Mouse (Mus musculus) stomach, postnatal 0 days (tissue): Measurements from ENCODE around the gene Mtmr6. TPM values are rescaled to one million over a fixed set of nuclear protein-coding genes. Genes with fewer than 3 reads are reported as not detected.

ENCODE experiments used
- ATAC-seq: fragments of 200-750 bp; cut with Nextera tagmentation; 2 replicates; pipeline ENCODE4 v1.8.0; 2017; ENCODE audit not compliant: low FRiP score, low TSS enrichment
- DNase-seq: peaks from one replicate; pipeline ENCODE4 v3.0.0-alpha.2; 2016; ENCODE audit warnings: low spot score
- H3K27ac ChIP-seq: fragments of 300-500 bp; sonication (generic); replicated peaks from 2 replicates; pipeline ENCODE4 v1.5.1; 2014; ENCODE audit warnings: mild to moderate bottlenecking, control low read depth
- H3K27me3 ChIP-seq: fragments of 300-500 bp; sonication (generic); 2 replicates; pipeline ENCODE4 v1.6.1; 2014; ENCODE audit warnings: low read length; ENCODE audit not compliant: control insufficient read depth, insufficient read depth
- H3K36me3 ChIP-seq: fragments of 300-500 bp; sonication (generic); 2 replicates; pipeline ENCODE4 v1.6.1; 2014; ENCODE audit warnings: low read length, mixed read lengths; ENCODE audit not compliant: control insufficient read depth, insufficient read depth
- H3K4me1 ChIP-seq: fragments of 300-500 bp; sonication (generic); replicated peaks from 2 replicates; pipeline ENCODE4 v1.6.1; 2014; ENCODE audit warnings: antibody characterized with exemption; ENCODE audit not compliant: control insufficient read depth, insufficient read depth
- H3K4me2 ChIP-seq: fragments of 300-500 bp; sonication (generic); replicated peaks from 2 replicates; pipeline ENCODE4 v1.6.1; 2014; ENCODE audit warnings: low read depth, mild to moderate bottlenecking, control low read depth, moderate library complexity
- H3K4me3 ChIP-seq: fragments of 300-500 bp; sonication (generic); 2 replicates; pipeline ENCODE4 v1.5.1; 2014; ENCODE audit warnings: low read depth, low read length, control low read depth
- H3K9ac ChIP-seq: fragments of 300-500 bp; sonication (generic); 2 replicates; pipeline ENCODE4 v1.6.1; 2014; ENCODE audit warnings: mild to moderate bottlenecking, low read length, control low read depth, mixed read lengths
- H3K9me3 ChIP-seq: fragments of 300-500 bp; sonication (generic); 2 replicates; pipeline ENCODE4 v1.6.1; 2016; ENCODE audit warnings: low read length; ENCODE audit not compliant: control insufficient read depth
- CTCF ChIP-seq: IDR thresholded peaks from 2 replicates; pipeline ENCODE4 v1.5.1; 2016; ENCODE audit warnings: antibody characterized with exemption, low read depth, mild to moderate bottlenecking, moderate library complexity
- EP300 ChIP-seq: optimal IDR thresholded peaks from 2 replicates; pipeline ENCODE3; 2016; ENCODE audit warnings: antibody characterized with exemption
- WGBS: fragments of 180-500 bp; shearing (Covaris S2); extraction: QIAGEN DNeasy Blood & Tissue Kit; methylation state at CpG from one replicate; pipeline ENCODE4 v1.1.7; 2014; 5-methylcytosine and 5-hydroxymethylcytosine counted together
- polyA plus RNA-seq: library from polyadenylated mRNA; unstranded; fragments of >200 nt; fragmentation: Nextera tagmentation; extraction: Ambion mirVana; gene quantifications from 2 replicates; pipeline ENCODE4 v1.2.1, GENCODE M21; 2015

The Mtmr6 gene
- polyA plus RNA-seq, 1 experiment from 2014 or later, result 31.4 TPM

DNA sequence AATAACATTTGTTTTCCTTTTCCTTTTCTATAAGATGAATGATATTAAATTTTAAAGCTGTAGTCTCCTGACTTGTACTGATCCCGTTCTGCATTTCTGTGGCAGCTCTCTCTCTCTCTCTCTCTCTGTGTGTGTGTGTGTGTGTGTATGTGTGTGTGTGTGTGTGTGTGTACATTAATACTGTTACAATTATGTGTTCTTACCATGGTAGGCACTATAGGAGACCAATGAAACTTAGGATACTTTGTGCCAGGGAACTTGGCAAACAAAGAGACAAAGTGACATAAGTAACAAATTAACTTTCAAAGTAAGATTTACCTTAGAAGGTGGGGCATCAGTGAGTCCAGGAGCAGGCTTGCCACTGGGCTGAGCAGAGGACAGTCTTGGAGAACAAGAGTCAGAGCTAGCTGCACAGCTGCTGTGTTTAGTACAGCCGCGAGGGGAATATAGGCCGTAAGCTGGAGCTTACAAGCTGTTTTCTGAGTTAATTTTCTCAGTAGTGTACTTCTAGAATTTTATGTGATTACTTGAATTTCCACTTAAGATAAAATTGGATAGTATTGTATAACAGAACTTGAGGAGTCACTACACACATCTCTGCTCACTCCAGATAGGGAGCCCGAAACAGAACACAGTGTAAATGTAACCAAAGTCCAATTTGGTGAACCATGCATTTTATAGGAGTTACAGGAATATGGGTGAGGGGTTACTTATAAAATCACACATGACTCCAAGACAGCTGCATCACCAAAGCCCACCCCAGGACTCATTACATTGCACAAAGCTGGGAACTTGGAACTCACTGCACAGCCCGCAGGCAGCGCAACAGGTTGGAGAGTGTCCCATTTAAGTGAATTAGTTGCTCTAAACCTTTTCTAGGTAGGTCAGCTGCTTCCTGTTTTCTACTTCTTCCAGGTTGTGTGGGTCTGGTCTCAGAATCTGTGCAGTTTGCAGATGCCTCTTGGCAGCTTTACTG, 10.6 kb downstream of the Mtmr6 start:
- Histone ChIP-seq H3K4me3 (no peak overlapping the region), H3K9me3 (no peaks in the 10 kb centered on the region), H3K9ac (no peak overlapping the region), H3K4me2 (no peak overlapping the region), H3K36me3 (peaks cover 2% of the 10 kb centered on the region), H3K27ac (peak overlapping the region; percentile 69), H3K4me1 (no peaks in the 10 kb centered on the region), H3K27me3 (no peaks in the 10 kb centered on the region)
- TF ChIP-seq EP300 (no peak), CTCF (no peak)
- WGBS, result 72% methylated on average over 7 of the region's 7 CpGs
- peak; percentile 91 for ATAC-seq
- peak; percentile 64 for DNase-seq

DNA sequence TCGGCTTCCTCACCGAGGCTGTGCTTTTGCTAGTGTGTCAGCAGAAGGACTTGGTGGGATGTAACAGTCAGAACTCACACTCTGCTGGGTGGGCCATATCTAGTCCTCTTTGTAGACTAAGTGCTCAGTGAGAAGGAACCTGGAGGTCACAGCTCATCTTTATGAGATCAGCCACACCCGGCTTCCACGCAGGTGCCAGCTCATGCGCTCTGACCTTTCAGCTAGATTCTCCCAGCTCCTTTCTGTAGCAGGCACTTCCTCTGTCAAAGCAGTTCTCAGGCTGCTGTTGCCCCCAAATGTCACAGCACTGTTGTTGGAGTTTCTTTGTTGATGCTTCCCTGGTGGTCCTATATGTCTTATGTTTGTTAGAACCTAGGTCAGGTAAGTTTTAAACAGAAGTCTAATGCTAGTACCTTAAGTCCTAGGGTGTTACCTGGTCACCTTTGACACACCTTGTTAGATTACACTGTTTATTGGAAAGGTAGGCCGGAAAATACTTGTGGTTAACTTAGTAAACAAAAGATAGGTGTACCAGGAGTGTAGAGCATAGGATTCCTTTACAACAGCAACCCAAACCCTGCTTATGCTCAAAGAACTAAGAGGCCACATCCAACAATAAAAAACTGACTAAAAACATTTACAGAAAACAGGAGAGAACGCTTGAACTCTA, 21.3 kb downstream of the Mtmr6 start:
- Histone ChIP-seq H3K27me3 (no peaks in the 10 kb centered on the region), H3K36me3 (peaks cover 2% of the 10 kb centered on the region; the same call in 1 of the 2 replicates), H3K4me2 (no peak overlapping the region), H3K27ac (peak overlapping the region; percentile 50), H3K9ac (no peak overlapping the region), H3K4me1 (no peaks in the 10 kb centered on the region), H3K9me3 (no peaks in the 10 kb centered on the region), H3K4me3 (no peak overlapping the region)
- TF ChIP-seq EP300 (no peak), CTCF (no peak)
- ATAC-seq (peak; percentile 98), DNase-seq (peak; percentile 71)
- WGBS, result 73% methylated on average over 7 of the region's 7 CpGs

DNA sequence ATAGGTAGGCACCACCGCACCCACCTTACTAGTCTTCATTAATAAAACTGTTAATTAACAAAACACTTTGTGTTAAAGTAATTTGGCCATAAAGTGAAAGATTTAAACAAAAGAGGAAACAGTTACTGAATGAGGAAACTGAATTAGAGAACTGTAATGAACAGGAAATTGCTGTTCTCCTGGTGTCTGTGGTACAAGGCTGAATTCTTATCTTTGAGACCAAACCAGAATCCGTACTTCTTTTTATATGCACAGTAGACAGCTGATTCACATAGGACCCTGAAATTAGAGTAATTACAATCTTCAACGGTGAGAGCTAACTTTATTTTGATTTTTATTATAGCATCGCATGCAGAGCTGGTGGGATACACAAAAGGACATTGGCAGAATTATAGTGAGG, 25.3 kb downstream of the Mtmr6 start:
- Histone ChIP-seq H3K9me3 (no peaks in the 10 kb centered on the region), H3K27ac (no peak overlapping the region), H3K36me3 (peaks cover 13% of the 10 kb centered on the region), H3K4me3 (no peak overlapping the region), H3K27me3 (no peaks in the 10 kb centered on the region), H3K4me2 (no peak overlapping the region), H3K9ac (no peak overlapping the region), H3K4me1 (no peaks in the 10 kb centered on the region)
- WGBS, result 83% methylated on average over 4 of the region's 4 CpGs
- ATAC-seq (no peak), DNase-seq (no peak)
- no peak for TF ChIP-seq EP300
- no peak for TF ChIP-seq CTCF

DNA sequence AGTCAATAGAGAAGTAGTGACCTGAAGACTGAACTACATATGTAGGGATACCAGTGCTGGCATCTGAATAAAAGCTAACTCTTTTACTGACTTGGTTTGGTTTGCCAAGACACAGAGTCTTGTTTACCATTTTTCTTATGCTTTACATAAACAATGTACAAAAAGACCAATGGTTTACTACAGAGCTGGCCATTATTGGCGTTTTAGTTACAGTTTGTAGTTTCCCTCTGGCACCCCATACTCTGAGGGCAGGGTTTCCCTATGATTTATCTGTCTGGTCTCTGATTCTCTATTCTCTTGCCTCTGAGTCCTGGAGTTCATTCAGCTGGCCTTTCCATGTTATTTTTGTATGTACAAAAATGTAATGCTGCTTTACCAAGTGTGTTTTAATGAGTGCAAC, 30.5 kb downstream of the Mtmr6 start:
- WGBS, result 44% methylated on average over 1 of the region's 1 CpGs
- Histone ChIP-seq H3K9me3 (no peaks in the 10 kb centered on the region), H3K36me3 (peaks cover 19% of the 10 kb centered on the region), H3K4me1 (no peaks in the 10 kb centered on the region), H3K27me3 (no peaks in the 10 kb centered on the region), H3K27ac (no peak overlapping the region), H3K4me3 (no peak overlapping the region), H3K4me2 (no peak overlapping the region), H3K9ac (no peak overlapping the region)
- ATAC-seq (no peak), DNase-seq (no peak)
- TF ChIP-seq EP300 (no peak), CTCF (no peak)

DNA sequence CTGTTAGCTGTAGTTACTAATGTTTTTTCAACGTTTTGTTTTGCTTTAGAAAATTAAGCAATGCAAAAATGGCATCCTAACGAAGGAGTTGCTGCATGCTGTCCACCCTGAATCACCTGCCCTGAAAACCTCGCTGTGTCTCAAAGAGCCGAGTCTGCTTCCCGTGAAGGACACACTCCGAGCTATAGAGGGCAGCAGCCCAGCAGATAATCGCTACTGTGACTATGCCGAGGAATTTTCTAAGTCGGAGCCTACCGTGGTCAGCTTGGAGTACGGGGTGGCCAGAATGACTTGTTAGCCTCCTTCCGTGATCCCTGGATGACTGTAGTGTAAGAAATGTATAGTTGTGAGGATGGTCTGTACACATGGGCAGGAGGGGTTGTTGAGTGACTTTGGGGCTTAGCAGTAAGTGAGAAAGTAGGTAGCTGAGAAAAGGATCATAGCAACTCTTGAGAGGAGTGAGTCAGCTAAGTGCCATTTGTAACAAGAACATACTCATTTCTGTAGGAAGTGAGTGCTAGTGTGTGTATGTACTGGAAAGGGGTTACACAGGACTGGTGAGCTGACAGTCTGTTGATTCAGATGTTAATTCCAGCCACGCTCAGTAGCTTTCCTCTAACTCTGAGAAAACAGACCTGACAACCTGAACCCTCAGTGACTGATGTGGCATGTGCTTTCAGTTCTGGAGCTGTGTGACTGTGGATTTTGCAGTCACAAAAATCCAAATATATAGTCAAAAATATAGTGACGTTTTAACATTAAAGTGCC, 35.4 kb downstream of the Mtmr6 start:
- Histone ChIP-seq H3K4me2 (no peak overlapping the region), H3K9ac (no peak overlapping the region), H3K27me3 (no peaks in the 10 kb centered on the region), H3K4me1 (no peaks in the 10 kb centered on the region), H3K36me3 (peaks cover 15% of the 10 kb centered on the region; the same call in 1 of the 2 replicates), H3K9me3 (no peaks in the 10 kb centered on the region), H3K27ac (peak overlapping the region; percentile 30), H3K4me3 (no peak overlapping the region)
- DNase-seq (peak; percentile 29), ATAC-seq (0 out of 2 replicates have a peak, but pooled peaks have one; percentile 53)
- WGBS, result 66% methylated on average over 14 of the region's 14 CpGs
- peak; percentile 51 for TF ChIP-seq CTCF
- TF ChIP-seq EP300, result no peak
